Mouse (Mus musculus) megakaryocyte-erythroid progenitor cell, adult 5-6 weeks (primary cell): ENCODE measurements around the gene Shmt2. TPM values are rescaled to one million over a fixed set of nuclear protein-coding genes. Genes with fewer than 3 reads are reported as not detected.

Experiments used
- ATAC-seq: replicated peaks from 2 replicates; pipeline ENCODE4 v1.8.0; 2016; ENCODE audit warnings: mild to moderate bottlenecking, inconsistent platforms; ENCODE audit not compliant: severe bottlenecking, poor library complexity, low FRiP score, low TSS enrichment
- total RNA-seq, 2 experiments: library from RNA; stranded (forward) in 1 of 2; stranded (reverse) in 1 of 2; fragments of 200-1000, 215-1000 nt in 1 of 2; fragments of >200 nt in 1 of 2; fragmentation: Nextera tagmentation in 1 of 2; gene quantifications; 2 replicates each; pipeline ENCODE4 v1.2.3; 2014 to 2017

Gene Shmt2
- total RNA-seq (2014; fragmentation: Nextera tagmentation) (159 and 164 TPM in 2 replicates), total RNA-seq (2017) (76.6 and 87.1 TPM in 2 replicates)

GRCm38 (mm10) chr10:127522088-127522581 is at the start of gene Shmt2:
Gene Shmt2, minus strand, starts transcription at chr10:127522444.
- peak; percentile 51 for ATAC-seq

DNA sequence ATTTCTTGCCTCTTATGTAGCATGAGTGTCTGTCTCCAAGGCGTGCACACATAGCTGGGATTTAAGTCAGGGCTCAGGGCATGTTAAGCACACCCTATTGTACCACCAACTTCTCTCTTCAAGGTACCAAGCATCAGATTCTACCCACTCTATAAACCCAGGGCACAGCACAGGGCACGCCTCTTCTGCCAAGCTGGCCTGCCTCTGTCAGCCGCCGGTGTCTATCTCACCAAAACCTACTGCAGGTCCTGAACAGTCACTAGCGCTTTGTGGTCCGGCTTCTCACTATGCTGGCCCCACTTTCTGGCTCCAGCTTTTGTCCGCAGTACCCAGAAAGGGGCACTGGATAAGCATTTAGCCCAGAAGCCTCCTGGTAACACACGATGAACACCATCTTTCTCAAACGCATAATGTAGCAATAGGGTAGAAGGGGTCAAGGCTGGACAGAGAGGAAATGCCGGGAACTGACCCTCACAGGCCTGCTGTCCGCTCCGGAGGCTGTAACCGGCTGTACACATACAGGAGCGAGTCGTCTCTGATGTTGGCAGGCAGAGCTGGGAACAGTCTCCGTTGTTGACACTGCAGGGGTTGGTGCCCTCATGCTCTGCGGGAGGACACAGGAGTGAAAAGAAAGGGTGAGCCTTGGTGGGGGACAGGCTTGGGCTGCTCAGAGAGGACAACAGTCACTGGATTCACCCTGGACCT is 48.8 kb upstream of the Shmt2 start:
- ATAC-seq = peak; percentile 45

- ATAC-seq = peak; percentile 91
Measured at GRCm38 (mm10) chr10:127570384-127570783, 48.1 kb upstream of the Shmt2 start.

DNA sequence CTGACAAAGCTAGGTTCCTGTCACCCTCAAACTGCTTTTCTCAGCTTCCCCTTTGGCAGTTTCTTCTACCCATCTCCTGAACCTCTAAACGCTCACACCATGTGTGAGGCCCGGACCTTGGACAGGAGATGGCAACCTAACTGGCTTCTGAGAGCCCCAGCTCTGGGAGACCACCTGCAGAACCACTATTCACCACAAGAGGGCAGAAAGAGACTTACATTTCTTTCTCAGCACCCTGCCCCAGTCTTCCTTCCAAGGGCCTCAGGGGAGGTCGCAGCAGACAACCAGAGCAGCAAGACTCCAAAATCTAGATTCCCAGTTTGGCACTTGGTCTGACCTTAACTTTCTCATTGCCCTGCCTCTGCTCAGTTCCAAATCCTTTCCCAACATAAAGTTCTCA is 47.2 kb upstream of the Shmt2 start:
- ATAC-seq = peak; percentile 40; the same call in 1 of the 2 replicates

DNA sequence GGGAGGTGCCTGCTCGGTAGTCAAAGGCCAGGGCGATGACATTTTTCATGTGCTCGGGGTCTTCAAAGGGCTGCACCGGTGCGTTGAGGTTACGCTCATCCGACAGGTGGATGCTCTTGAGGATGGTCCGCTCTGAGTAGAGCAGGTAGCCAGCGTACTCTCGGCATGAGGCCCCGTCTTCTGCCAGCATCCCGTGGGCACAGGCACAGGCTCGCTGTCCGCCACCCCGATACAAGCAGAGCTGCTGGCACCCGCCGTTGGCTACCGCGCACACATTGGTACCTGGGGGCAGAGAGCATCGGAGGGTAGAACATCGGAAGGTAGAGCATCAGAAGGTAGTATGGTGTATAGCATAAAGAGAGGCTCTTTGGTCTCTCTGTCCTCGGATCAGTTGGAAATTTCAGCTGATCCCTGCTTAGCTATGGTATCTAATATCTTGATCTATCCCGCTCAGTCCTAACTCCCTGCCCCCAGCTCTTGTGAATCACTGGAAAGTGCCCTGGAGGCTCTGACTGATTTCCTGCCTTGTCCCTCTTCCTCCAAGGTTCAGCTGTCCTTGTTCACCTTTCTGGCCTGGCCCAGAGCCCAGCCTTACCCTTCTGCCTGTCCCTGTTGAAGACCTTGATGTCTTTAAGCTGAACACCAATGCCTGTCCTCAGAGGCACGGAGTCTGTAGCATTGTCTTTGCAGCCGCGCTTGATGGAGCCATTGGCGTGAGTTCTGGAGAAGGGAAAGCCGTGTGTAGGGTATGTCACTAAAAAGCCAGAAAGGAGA is 44.5 kb upstream of the Shmt2 start:
- no peak for ATAC-seq

GRCm38 (mm10) chr10:127564301-127564700 is 42.1 kb upstream of the Shmt2 start:
- ATAC-seq = peak; percentile 49; the same call in 1 of the 2 replicates

- no peak for ATAC-seq
Measured at GRCm38 (mm10) chr10:127563840-127564239, 41.6 kb upstream of the Shmt2 start.

DNA sequence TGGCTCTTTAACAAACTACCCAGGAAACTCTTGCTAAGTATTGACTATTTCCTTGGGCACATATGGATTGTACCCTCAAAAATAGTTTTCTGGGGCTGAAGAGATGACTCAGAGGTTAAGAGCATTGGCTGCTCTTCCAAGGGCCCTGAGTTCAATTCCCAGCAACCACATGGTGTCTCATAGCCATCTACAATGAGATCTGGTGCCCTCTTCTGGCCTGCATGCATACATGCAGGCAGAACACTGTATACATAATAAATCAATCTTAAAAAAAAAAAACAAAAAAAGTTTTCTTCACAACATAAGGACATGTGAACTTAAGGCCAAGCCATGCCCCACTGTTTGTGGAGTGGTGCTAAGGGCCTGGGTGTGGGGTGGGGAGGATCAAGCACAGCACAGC is 38.9 kb upstream of the Shmt2 start:
- no peak for ATAC-seq

GRCm38 (mm10) chr10:127557397-127557796 is 35.2 kb upstream of the Shmt2 start:
- no peak for ATAC-seq

GRCm38 (mm10) chr10:127555703-127556102 is 33.5 kb upstream of the Shmt2 start:
- ATAC-seq = peak; percentile 62

- no peak for ATAC-seq
Measured at GRCm38 (mm10) chr10:127549892-127550291, 27.6 kb upstream of the Shmt2 start.

DNA sequence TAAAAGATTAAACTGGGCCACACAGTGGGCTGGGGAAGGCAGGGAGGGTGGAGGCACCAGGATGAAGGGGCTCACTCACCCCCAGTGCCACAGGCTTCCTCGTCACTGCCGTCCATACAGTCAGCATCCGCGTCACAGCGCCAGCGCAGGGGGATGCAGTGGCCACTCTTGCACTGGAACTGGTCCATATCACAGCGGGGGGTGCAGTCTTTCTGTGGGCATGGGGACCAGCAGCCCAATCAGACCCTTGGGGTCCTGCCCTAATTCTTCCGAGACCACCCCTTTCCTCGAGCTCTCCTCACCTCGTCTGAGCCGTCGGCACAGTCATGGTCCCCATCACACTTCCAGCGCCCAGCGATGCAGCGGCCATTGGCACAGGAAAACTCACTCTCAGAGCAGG is 26.0 kb upstream of the Shmt2 start:
- ATAC-seq = no peak

DNA sequence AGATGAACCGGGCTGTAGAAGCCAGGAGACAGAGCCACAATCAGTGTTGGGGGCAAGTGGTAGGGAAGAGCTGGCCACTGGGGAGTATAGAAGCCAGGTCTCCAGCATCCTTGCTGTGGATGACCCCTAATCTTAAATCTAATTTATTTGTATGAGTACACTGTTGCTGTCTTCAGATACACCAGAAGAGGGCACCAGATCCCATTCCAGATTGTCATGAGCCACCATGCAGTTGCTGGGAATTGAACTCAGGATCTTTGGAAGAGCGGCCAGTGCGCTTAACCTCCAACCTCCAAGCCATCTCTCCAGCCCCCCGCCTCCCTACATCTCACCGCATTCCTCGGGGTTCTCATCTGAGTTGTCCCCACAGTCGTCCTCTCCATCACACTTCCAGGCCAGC is 24.3 kb upstream of the Shmt2 start:
- ATAC-seq = no peak

DNA sequence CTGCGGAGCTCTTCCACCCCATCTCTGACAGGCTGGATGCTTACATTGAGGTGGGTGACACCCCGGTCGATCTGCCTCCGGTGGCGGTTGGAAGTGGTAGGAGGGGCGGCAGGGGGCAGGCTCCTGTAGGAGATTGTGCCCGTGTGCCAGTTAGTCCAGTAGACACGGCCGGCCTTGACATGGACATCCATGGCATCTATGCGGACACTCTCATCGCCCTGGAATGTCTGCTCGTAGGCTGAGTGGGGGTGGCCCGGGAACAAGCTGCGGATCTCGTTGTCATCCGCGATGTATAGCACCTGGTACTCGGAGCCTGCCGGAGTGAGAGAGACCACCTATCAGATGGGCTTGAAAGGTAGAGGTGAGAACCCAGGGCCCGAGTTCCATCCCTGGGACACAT is 22.1 kb upstream of the Shmt2 start:
- ATAC-seq = no peak

DNA sequence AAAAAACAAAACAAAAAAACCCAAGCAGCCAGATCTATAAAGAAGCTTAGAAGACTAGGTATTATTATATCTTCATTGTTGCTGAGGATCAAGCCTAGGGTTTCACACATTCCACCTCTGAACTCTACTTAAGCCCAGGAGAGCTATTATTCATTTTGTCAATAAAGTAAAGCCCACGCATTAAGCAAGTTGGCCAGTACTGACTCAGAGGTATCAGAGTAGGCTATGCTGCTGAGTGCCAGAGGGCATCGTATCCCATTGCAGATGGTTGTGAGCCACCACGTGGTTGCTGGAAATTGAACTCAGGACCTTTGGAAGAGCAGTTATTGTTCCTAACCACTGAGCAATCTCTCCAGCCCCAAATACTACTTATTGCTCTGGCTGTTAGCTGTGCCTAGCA is 21.7 kb upstream of the Shmt2 start:
- ATAC-seq = no peak

DNA sequence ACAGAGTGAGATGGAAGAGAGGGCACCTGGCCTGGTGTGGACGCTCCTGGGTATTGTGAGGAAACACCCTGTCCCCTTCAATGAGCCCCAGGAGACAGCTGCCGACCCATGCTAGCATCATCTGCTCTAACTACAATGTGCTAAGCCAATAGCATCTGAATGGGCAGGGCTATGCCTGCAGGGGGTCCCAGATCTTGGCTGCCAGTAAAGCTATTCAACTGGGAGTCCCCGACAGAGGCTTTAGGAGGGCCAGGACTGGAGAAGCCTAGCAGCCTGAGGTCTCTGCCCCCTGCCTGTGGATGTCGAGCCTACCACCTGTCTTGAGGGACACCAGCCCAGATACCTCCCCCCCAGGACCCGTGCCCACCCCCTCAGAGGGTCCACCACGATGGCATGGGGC is 20.5 kb upstream of the Shmt2 start:
- no peak for ATAC-seq

DNA sequence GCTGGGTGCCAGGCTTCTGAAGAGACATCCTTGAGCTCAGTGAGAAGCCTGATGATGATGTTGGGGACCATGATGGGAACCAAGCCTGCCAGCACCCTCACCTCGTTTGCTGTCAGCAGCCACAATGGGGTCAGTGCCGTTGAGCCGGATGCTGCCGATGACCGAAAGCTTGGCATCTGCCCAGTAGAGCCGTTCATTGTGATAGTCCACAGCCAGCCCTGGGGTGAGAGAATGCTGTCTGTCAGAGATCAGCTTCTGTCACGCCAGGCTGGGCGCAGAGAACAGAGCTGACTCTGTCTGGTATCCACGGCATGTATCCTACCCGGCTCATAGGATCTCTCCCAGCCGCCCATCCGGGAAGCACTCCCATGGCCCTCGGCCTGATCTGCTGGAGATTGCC is 19.8 kb upstream of the Shmt2 start:
- ATAC-seq = no peak

DNA sequence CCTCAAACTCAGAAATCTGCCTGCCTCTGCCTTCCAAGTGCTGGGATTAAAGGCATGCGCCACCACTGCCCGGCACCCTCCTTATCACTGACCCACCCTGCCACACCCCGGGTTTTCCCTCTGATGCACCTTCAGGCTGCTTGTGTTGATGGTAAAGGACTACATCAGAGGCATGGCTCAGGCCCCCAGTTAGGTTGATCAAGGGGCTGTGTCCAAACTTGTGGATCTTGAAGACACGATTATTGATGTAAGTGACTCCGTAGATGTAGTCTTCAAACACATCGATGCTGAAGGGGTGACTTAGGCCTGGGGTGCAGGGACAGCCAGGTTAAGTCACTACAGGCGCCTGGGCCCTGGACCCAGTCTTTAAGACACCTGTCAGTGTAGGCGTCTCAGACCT is 19.3 kb upstream of the Shmt2 start:
- ATAC-seq = no peak

- ATAC-seq = peak; percentile 62
Measured at GRCm38 (mm10) chr10:127537854-127538583, 15.8 kb upstream of the Shmt2 start.
